Mouse (Mus musculus): ENCODE measurements around the gene Unc5c.

Unc5c gene

DNA sequence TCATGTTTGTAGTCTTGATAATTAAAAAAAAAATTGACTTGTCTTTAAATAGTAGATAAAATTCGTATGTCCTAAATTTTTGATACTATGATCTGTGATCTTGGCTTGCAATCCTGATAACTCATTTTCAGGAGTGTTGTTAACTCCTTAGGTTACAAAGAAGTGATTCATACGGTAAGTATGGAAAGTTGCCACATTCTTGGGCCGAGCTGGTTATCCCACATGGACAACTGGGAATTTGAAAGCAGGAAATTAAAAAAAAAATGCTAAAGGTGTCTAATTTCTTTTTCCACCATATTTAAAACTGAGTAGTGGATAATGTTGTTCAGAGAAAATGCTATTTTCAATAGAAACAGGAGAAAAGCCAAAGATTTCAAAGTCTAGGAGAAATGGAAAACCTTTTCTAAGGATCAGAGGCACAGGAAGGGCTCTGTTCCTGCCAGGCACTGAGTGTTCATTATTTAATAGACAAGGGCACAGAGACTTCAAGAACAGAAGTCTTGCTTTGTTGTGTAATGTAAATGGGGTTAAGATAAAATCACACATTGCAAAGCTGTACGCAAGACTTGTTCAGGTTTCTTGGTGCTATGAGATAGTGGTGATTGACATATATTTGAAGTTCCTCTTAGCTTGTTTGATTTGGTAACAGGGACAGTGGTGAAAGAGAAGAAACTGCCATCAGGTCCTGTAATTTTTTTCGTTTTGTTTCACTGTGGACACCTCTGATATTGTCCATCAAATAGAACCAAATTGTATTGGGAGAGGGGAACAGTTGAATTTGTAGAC, 46.4 kb downstream of the Unc5c start:
- no peak for DNase-seq (ENCODE audit: low spot score)

- no peak for DNase-seq (ENCODE audit: low spot score)
Observed at GRCm38 (mm10) chr3:141528751-141529150, 63.7 kb downstream of the Unc5c start.

GRCm38 (mm10) chr3:141529599-141529998, 64.6 kb downstream of the Unc5c start:
- DNase-seq (ENCODE audit: low spot score), result no peak

- DNase-seq (ENCODE audit: low spot score), result no peak
Observed at GRCm38 (mm10) chr3:141533861-141534260, 68.8 kb downstream of the Unc5c start.

GRCm38 (mm10) chr3:141536857-141537256, 71.8 kb downstream of the Unc5c start:
- no peak for DNase-seq (ENCODE audit: low spot score)

- no peak for DNase-seq (ENCODE audit: low spot score)
Observed at GRCm38 (mm10) chr3:141538120-141538519, 73.1 kb downstream of the Unc5c start.

- DNase-seq (ENCODE audit: low spot score), result no peak
Observed at GRCm38 (mm10) chr3:141540749-141541148, 75.7 kb downstream of the Unc5c start.

GRCm38 (mm10) chr3:141547341-141547814, 82.4 kb downstream of the Unc5c start:
- no peak for DNase-seq (ENCODE audit: low spot score)

DNA sequence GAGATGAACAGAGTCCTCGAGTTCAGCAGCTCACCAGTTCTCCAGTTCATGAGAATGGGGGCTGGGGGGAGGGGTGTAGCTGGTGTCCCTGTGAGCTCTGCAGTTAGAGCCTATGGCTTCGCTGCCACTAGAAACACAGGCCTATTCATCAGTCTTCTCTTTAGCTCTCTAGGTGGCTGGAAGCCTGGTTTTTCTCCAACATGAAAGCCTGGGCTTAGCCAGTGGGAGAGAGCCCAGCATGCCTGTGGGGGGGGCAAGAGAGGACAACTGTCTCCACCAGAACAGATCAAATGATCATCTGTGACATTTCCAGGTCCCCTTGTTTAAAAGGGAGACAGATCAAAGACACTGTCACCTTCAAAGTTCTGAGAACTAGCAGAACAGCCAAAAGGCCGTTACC, 84.6 kb downstream of the Unc5c start:
- no peak for DNase-seq (ENCODE audit: low spot score)

GRCm38 (mm10) chr3:141552960-141553359, 87.9 kb downstream of the Unc5c start:
- no peak for DNase-seq (ENCODE audit: low spot score)

- no peak for DNase-seq (ENCODE audit: low spot score)
Observed at GRCm38 (mm10) chr3:141557072-141557471, 92.1 kb downstream of the Unc5c start.

- no peak for DNase-seq (ENCODE audit: low spot score)
Observed at GRCm38 (mm10) chr3:141575076-141575688, 110.2 kb downstream of the Unc5c start.

DNA sequence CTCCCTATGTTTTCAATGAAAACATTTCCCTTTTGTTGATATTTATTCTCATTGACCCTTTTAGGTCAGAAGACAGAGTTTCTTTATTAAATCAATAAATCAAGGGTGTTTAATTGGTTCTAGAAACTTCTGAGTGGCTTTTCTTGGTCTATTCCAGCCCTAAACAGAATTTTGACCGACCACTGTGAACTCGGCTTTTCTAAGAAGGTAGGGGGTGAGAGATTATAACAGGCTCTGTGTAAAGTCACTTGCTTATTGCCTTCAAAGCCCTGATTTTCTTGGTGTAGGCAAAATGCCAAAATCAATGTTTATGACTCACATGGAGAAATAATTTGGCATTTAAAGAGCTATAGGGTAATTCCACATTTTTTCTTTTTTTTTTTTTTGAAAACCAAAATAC, 112.4 kb downstream of the Unc5c start:
- DNase-seq (ENCODE audit: low spot score), result no peak

- DNase-seq (ENCODE audit: low spot score), result no peak
Observed at GRCm38 (mm10) chr3:141581190-141581891, 116.3 kb downstream of the Unc5c start.

DNA sequence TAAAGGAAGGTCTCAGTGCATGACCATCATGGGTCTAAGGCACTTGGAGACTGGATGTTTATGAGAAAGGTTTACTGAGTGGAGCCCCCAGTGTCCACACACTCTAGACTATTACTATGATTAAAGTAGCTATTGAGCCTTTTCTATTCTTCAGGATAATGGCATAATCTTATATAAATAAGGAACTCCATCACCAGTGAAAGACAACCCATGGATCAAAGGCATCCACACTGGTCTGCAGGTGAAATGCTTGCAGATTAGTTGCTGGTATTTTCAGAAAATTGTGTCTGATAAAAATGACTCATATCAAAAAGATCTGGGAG, 116.8 kb downstream of the Unc5c start:
- no peak for DNase-seq (ENCODE audit: low spot score)

- no peak for DNase-seq (ENCODE audit: low spot score)
Observed at GRCm38 (mm10) chr3:141583180-141583579, 118.2 kb downstream of the Unc5c start.

- no peak for DNase-seq (ENCODE audit: low spot score)
Observed at GRCm38 (mm10) chr3:141589392-141590012, 124.5 kb downstream of the Unc5c start.

GRCm38 (mm10) chr3:141593249-141593648, 128.2 kb downstream of the Unc5c start:
- no peak for DNase-seq (ENCODE audit: low spot score)

DNA sequence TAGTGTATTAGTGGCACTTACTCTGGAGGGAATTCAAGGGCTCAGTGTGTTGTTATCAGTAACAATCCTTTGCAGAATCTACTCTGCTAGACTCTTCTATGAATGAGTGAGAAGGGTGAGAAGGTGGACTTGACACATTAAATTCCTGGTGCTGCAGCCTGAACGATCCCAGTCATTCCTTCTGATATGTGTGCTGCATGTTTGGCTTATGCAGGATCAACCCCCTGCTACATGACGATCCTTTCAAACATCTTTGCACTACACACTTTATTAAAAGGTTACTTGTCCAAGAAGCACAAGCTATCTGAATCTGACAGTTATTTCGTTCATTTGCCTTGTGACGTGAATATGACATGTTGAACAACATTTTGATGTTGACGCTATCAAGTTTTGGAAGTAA, 129.1 kb downstream of the Unc5c start:
- no peak for DNase-seq (ENCODE audit: low spot score)

DNA sequence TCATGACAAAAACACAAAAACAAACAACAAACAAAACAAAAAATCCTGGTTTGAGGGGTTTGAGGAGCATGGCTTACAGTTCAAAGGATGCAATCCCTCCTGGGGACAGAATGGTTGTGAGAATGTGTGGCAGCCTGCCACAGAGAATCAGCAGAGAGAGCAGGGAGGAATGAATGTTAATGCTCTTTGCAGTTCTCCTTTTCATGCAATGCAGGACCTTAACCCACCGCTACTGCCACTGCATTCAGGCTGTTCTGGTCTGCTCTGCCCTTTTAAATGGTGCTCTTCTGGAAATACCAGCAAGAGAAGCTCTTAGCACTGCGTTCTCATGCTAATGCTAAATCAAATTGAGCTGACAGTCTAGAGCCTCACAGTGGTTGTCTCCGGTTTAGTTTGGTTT, 130.1 kb downstream of the Unc5c start:
- DNase-seq (ENCODE audit: low spot score), result no peak

GRCm38 (mm10) chr3:141596461-141596860, 131.4 kb downstream of the Unc5c start:
- no peak for DNase-seq (ENCODE audit: low spot score)

DNA sequence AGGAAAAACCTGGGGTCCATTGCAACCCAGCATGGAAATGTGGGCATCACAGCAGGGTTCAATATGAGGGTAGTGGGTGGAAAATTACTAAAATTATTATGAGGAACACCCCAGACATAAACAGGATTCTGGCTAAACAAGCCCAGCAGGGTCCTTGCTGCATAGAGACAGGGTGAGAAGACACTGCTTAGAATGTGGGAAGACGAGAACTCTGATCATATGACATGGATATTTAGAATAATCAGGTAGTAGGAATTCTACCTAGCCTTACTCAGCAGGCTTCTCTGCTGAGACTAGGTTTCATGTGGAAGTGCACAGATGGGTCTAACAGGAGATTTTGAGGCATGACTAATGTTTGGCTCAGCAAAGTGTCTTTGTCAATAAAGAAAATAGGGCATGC, 131.9 kb downstream of the Unc5c start:
- DNase-seq (ENCODE audit: low spot score), result no peak

DNA sequence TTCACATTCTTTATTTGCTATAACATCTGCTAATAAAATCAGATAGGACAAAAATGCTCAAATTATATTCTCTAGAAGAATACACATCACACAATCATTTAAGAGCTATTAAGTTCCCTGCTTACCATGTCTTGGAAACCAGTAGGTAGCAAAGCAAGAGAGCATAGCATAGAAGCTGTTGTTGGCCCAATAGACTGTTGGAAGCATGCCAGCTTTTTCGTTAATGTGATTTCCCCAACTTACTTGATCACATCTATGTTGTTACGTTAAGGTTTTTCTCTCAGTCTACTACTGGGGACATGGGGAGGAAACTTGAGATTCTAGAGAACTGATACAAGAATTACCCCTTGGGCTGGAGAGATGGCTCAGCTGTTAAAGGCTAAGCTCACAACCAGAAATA, 133.0 kb downstream of the Unc5c start:
- DNase-seq (ENCODE audit: low spot score), result no peak
